Mouse (Mus musculus) brain, embryonic 14.5 days (tissue): ENCODE data around the gene Gm3468. TPM values are rescaled to one million over a fixed set of nuclear protein-coding genes. Genes with fewer than 3 reads are reported as not detected.
"Not testable (repeated sequence)": the region's sequence is repeated elsewhere in the genome, so short reads cannot be mapped to it uniquely, and the experiment has no call there.

Source experiments
- DNase-seq: peaks from one replicate; pipeline ENCODE4 v3.0.0-alpha.2; 2011; ENCODE audit warnings: low read depth
- CTCF ChIP-seq: fragments of 200-500 bp; IDR thresholded peaks from 2 replicates; pipeline ENCODE4 v1.5.1; 2012; ENCODE audit warnings: inconsistent platforms, mild to moderate bottlenecking, moderate library complexity, borderline replicate concordance; ENCODE audit not compliant: insufficient read depth, insufficient read length; ENCODE audit errors: extremely low read depth
- polyA plus RNA-seq: library from polyadenylated mRNA; depleted of rRNA; stranded (reverse); fragments of >200 nt; gene quantifications from 2 replicates; pipeline ENCODE4 v1.2.3, GENCODE M21; 2012; rRNA removed

The Gm3468 gene
- polyA plus RNA-seq, result 7.8 and 8.5 TPM in 2 replicates

- DNase-seq, result peak; percentile 76
- peak; percentile 41; the same call in 1 of the 2 replicates for TF ChIP-seq CTCF
Observed at GRCm38 (mm10) chr14:6108272-6108925, at the start of gene Gm3468. Gene Gm3468, minus strand, starts transcription at chr14:6108665.

- DNase-seq, result not testable (repeated sequence)
Observed at GRCm38 (mm10) chr14:6125707-6126106, 17.2 kb upstream of the Gm3468 start, which contains the start of gene Gm3476. Gene Gm3476, minus strand, starts transcription at chr14:6125807.

- peak; percentile 31 for DNase-seq
Observed at GRCm38 (mm10) chr14:6107500-6107899, 965 bp downstream of the Gm3468 start.

- DNase-seq, result not testable (repeated sequence)
Observed at GRCm38 (mm10) chr14:6093842-6094241, 14.6 kb downstream of the Gm3468 start, which contains the start of gene Gm8206. Gene Gm8206, minus strand, starts transcription at chr14:6093942.

GRCm38 (mm10) chr14:6058167-6058566, 50.3 kb downstream of the Gm3468 start, which contains the start of gene Gm6337:
Gene Gm6337, minus strand, starts transcription at chr14:6058267.
- DNase-seq, result not testable (repeated sequence)

Other genes with a start within 250 kb of the Gm3468 start
- 0.74 and 1.2 TPM in 2 replicates for gene Gm8237, start 228.3 kb downstream of the Gm3468 start, polyA plus RNA-seq
- gene Gm3248, start 146.9 kb downstream of the Gm3468 start, polyA plus RNA-seq, result 2.1 and 2.8 TPM in 2 replicates
- not detected in 2 replicates for gene Gm3453, start 129.5 kb downstream of the Gm3468 start, polyA plus RNA-seq
- gene Gm6337, start 50.4 kb downstream of the Gm3468 start, polyA plus RNA-seq, result not detected in 2 replicates
- 3.6 and 4.0 TPM in 2 replicates for gene Gm8206, start 14.7 kb downstream of the Gm3468 start, polyA plus RNA-seq
- not detected in 2 replicates for gene Gm3476, start 17.1 kb upstream of the Gm3468 start, polyA plus RNA-seq
- not detected in 2 replicates for gene Gm21560, start 110.6 kb upstream of the Gm3468 start, polyA plus RNA-seq
- gene Gm3411, start 178.6 kb upstream of the Gm3468 start, polyA plus RNA-seq, result 2.6 and 3.1 TPM in 2 replicates
- gene Gm21103, start 196.2 kb upstream of the Gm3468 start, polyA plus RNA-seq, result 0.36 TPM in 1 of 2 replicates, not detected in the other
- not detected in 2 replicates for gene Gm3618, start 235.0 kb upstream of the Gm3468 start, polyA plus RNA-seq